8 mouse cellular contexts compared by ENCODE assay signal in genomic region chr14:56203975-56204374, GRCm38 (mm10). TPM values are rescaled to one million over a fixed set of nuclear protein-coding genes. Genes with fewer than 3 reads are reported as not detected.
DNase-seq lines count a peak whose midpoint lies in the region; ATAC-seq and TF ChIP-seq lines count a peak whose summit lies in the region.
"Had no signal": no experiment of that assay in that cellular context is flagged by ENCODE, and none has a peak within 500 bp of the region (broad histone marks: within the 10 kb centered on the region; RNA-seq: fewer than 3 reads in every experiment).

No protein-coding gene starts in this region.

- peak; percentile 61 for DNase-seq in A20 (ENCODE audit: low read depth, low spot score)
- peak; percentile 70 to 77 for DNase-seq in kidney, postnatal 25 days
- DNase-seq in lung, adult 18-20 months: peak; percentile 26 to 46
- peak; percentile 16 to 32 for DNase-seq in right cerebral cortex, postnatal 36 days (ENCODE audit: low spot score in 2 of 2)

- no peak overlapping the region for H3K27ac ChIP-seq in bone marrow macrophage, adult 2 months (ENCODE audit: insufficient read depth, low read depth, low read length)
- H3K27ac ChIP-seq in embryonic fibroblast, embryonic 13.5 days (ENCODE audit: insufficient read depth, low read length): no peak overlapping the region

- no peaks in the 10 kb centered on the region for H3K4me1 ChIP-seq in bone marrow macrophage, adult 2 months (ENCODE audit: control insufficient read depth, insufficient read depth, low read length)
- H3K4me1 ChIP-seq in embryonic fibroblast, embryonic 13.5 days (ENCODE audit: control insufficient read depth, insufficient read depth, low read length): no peaks in the 10 kb centered on the region

- ATAC-seq in CD4-positive, CD25-positive, alpha-beta regulatory T cell, adult 4 months: peak; percentile 55

- peak; percentile 73 for TF ChIP-seq CTCF in bone marrow macrophage, adult 2 months (IDR thresholded peaks at IDR 0.05; ENCODE audit: low read depth, low read length)
- peak; percentile 79 for TF ChIP-seq CTCF in embryonic fibroblast, embryonic 13.5 days (IDR thresholded peaks at IDR 0.05; ENCODE audit: borderline replicate concordance, insufficient read depth, low read length)

- H3K4me3 ChIP-seq in bone marrow macrophage, adult 2 months (ENCODE audit: insufficient read depth, low read length): no peak overlapping the region
- no peak overlapping the region for H3K4me3 ChIP-seq in embryonic fibroblast, embryonic 13.5 days (ENCODE audit: insufficient read depth, low read length)

- no peak for TF ChIP-seq POLR2A in bone marrow macrophage, adult 2 months (IDR thresholded peaks at IDR 0.05; ENCODE audit: borderline replicate concordance, low read depth, low read length)
- TF ChIP-seq POLR2A in embryonic fibroblast, embryonic 13.5 days (IDR thresholded peaks at IDR 0.05; ENCODE audit: low read depth, low read length): no peak

RNA-seq across cellular contexts. Expression of gene Gzmf, which starts 7.2 kb away (rescaled TPM):
- under 1 TPM in 1 of 2 experiments, not detected in 1; 0.35 TPM for polyA plus RNA-seq in CD4-positive, CD25-positive, alpha-beta regulatory T cell, adult 4 months (2017; shearing (Covaris generic))
- not detected in 2 replicates for polyA plus RNA-seq in bone marrow macrophage, adult 2 months (2012; ENCODE audit: insufficient read depth, insufficient read length, missing spikeins)
- not detected in 2 replicates for polyA plus RNA-seq in embryonic fibroblast, embryonic 13.5 days (2011; ENCODE audit: insufficient read length, low read depth, missing spikeins)
- polyA plus RNA-seq: liver, embryonic 16.5 days had no signal

RNA-seq across cellular contexts. Expression of gene Gzmn, which starts 29.6 kb away (rescaled TPM):
- polyA plus RNA-seq in CD4-positive, CD25-positive, alpha-beta regulatory T cell, adult 4 months (2017; shearing (Covaris generic)): not detected
- polyA plus RNA-seq in bone marrow macrophage, adult 2 months (2012; ENCODE audit: insufficient read depth, insufficient read length, missing spikeins): not detected in 2 replicates
- polyA plus RNA-seq in embryonic fibroblast, embryonic 13.5 days (2011; ENCODE audit: insufficient read length, low read depth, missing spikeins): not detected in 2 replicates
- polyA plus RNA-seq: liver, embryonic 16.5 days had no signal

RNA-seq across cellular contexts. Expression of gene Gzmc, which starts 30.5 kb away (rescaled TPM):
- polyA plus RNA-seq in CD4-positive, CD25-positive, alpha-beta regulatory T cell, adult 4 months (2017; shearing (Covaris generic)): 1 to 10 TPM; 6.5 to 9.5 TPM
- not detected in 2 replicates for polyA plus RNA-seq in bone marrow macrophage, adult 2 months (2012; ENCODE audit: insufficient read depth, insufficient read length, missing spikeins)
- polyA plus RNA-seq in embryonic fibroblast, embryonic 13.5 days (2011; ENCODE audit: insufficient read length, low read depth, missing spikeins): not detected in 2 replicates
- polyA plus RNA-seq: liver, embryonic 16.5 days had no signal

RNA-seq across cellular contexts. Expression of gene Gzmg, which starts 44.6 kb away (rescaled TPM):
- not detected for polyA plus RNA-seq in CD4-positive, CD25-positive, alpha-beta regulatory T cell, adult 4 months (2017; shearing (Covaris generic))
- polyA plus RNA-seq in bone marrow macrophage, adult 2 months (2012; ENCODE audit: insufficient read depth, insufficient read length, missing spikeins): not detected in 2 replicates
- not detected in 2 replicates for polyA plus RNA-seq in embryonic fibroblast, embryonic 13.5 days (2011; ENCODE audit: insufficient read length, low read depth, missing spikeins)
- polyA plus RNA-seq: liver, embryonic 16.5 days had no signal

RNA-seq across cellular contexts. Expression of gene Gzmb, which starts 58.1 kb away (rescaled TPM):
- 10 to 100 TPM; 32.6 to 34.9 TPM for polyA plus RNA-seq in CD4-positive, CD25-positive, alpha-beta regulatory T cell, adult 4 months (2017; shearing (Covaris generic))
- polyA plus RNA-seq in bone marrow macrophage, adult 2 months (2012; ENCODE audit: insufficient read depth, insufficient read length, missing spikeins): not detected in 2 replicates
- not detected in 2 replicates for polyA plus RNA-seq in embryonic fibroblast, embryonic 13.5 days (2011; ENCODE audit: insufficient read length, low read depth, missing spikeins)
